Mouse (Mus musculus) hindbrain, embryonic 13.5 days (tissue): ENCODE measurements around the gene Itpr2. TPM values are rescaled to one million over a fixed set of nuclear protein-coding genes. Genes with fewer than 3 reads are reported as not detected.

ENCODE experiments used
- ATAC-seq: fragments of 200-750 bp; cut with Nextera tagmentation; 2 replicates; pipeline ENCODE4 v1.8.0; 2017; ENCODE audit warnings: moderate TSS enrichment; ENCODE audit not compliant: low FRiP score
- H3K27ac ChIP-seq: fragments of 300-500 bp; sonication (generic); 2 replicates; pipeline ENCODE4 v1.5.1; 2015; ENCODE audit warnings: inconsistent platforms, mild to moderate bottlenecking, moderate library complexity
- H3K27me3 ChIP-seq: fragments of 300-500 bp; sonication (generic); 2 replicates; pipeline ENCODE4 v1.6.1; 2015; ENCODE audit warnings: mild to moderate bottlenecking, inconsistent platforms
- H3K36me3 ChIP-seq: fragments of 300-500 bp; sonication (generic); 2 replicates; pipeline ENCODE4 v1.6.1; 2015; ENCODE audit warnings: mild to moderate bottlenecking, inconsistent platforms
- H3K4me1 ChIP-seq: fragments of 300-500 bp; sonication (generic); replicated peaks from 2 replicates; pipeline ENCODE4 v1.6.1; 2015; ENCODE audit warnings: inconsistent platforms
- H3K4me2 ChIP-seq: fragments of 300-500 bp; sonication (generic); 2 replicates; pipeline ENCODE4 v1.6.1; 2015; ENCODE audit warnings: inconsistent platforms, mild to moderate bottlenecking, moderate library complexity
- H3K4me3 ChIP-seq: fragments of 300-500 bp; sonication (generic); 2 replicates; pipeline ENCODE4 v1.5.1; 2015; ENCODE audit warnings: mild to moderate bottlenecking, inconsistent platforms
- H3K9ac ChIP-seq: fragments of 300-500 bp; sonication (generic); 2 replicates; pipeline ENCODE4 v1.6.1; 2015; ENCODE audit warnings: mild to moderate bottlenecking, inconsistent platforms
- H3K9me3 ChIP-seq: fragments of 300-500 bp; sonication (generic); 2 replicates; pipeline ENCODE4 v1.6.1; 2016; ENCODE audit warnings: inconsistent platforms
- WGBS: fragments of 180-500 bp; shearing (Covaris S2); methylation state at CpG from one replicate; pipeline ENCODE4 v1.1.7; 2015; 5-methylcytosine and 5-hydroxymethylcytosine counted together
- polyA plus RNA-seq: library from polyadenylated mRNA; unstranded; fragments of >200 nt; fragmentation: Nextera tagmentation; extraction: Ambion mirVana; gene quantifications from 2 replicates; pipeline ENCODE4 v1.2.1, GENCODE M21; 2015

Gene Itpr2
- polyA plus RNA-seq, 1 experiment from 2014 or later = 5.5 TPM

DNA sequence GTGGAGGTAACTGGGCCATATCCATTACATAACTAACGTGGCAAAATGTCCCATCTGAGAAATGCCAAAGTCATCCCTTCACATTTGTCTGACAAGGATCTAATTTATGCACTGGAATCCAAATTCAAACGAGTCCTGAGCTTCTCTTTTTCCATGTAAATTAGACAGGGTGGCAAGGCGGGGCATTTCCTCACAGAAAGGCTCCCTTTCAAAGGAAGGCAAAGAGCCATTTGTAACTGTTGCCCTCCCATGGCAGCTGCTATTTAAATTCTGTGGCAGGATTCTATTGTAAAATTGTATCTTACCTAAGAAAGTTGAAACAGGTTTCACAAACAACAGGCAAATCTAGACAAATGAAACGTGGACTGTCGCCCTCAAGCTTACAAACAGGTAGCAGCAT, 43.6 kb downstream of the Itpr2 start:
- no peak for ATAC-seq
- H3K4me3 ChIP-seq = no peak overlapping the region
- H3K4me1 ChIP-seq = peaks cover 8% of the 10 kb centered on the region
- no peak overlapping the region for H3K9ac ChIP-seq
- 24% methylated on average over 5 of the region's 5 CpGs for WGBS
- no peaks in the 10 kb centered on the region for H3K36me3 ChIP-seq
- H3K4me2 ChIP-seq = no peak overlapping the region
- no peak overlapping the region for H3K27ac ChIP-seq
- H3K9me3 ChIP-seq = no peaks in the 10 kb centered on the region
- no peaks in the 10 kb centered on the region for H3K27me3 ChIP-seq

DNA sequence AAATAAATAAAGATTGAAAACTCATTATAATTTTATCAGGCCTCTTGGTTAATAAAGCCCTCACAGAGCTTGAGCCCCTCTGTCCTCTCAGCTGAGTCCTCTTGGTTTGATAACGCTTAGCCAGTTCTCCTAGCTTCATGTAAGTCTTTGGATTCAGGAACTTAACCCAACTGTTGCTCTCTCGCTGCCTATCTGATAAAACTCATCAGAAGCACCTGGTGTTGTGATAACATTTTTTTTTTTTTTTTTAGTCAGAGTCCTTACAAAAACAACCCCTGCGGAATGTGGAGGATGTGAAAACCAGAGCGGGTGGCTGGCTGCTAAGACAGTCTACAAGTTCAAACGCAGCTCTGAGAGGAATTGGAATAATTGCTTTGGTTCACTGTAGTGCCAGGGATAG, 45.3 kb downstream of the Itpr2 start:
- Histone ChIP-seq H3K27ac (no peak overlapping the region), H3K4me2 (no peak overlapping the region), H3K9me3 (no peaks in the 10 kb centered on the region), H3K4me1 (peaks cover 8% of the 10 kb centered on the region), H3K9ac (no peak overlapping the region), H3K36me3 (no peaks in the 10 kb centered on the region), H3K27me3 (no peaks in the 10 kb centered on the region), H3K4me3 (no peak overlapping the region)
- 94% methylated on average over 5 of the region's 5 CpGs for WGBS
- ATAC-seq = no peak

DNA sequence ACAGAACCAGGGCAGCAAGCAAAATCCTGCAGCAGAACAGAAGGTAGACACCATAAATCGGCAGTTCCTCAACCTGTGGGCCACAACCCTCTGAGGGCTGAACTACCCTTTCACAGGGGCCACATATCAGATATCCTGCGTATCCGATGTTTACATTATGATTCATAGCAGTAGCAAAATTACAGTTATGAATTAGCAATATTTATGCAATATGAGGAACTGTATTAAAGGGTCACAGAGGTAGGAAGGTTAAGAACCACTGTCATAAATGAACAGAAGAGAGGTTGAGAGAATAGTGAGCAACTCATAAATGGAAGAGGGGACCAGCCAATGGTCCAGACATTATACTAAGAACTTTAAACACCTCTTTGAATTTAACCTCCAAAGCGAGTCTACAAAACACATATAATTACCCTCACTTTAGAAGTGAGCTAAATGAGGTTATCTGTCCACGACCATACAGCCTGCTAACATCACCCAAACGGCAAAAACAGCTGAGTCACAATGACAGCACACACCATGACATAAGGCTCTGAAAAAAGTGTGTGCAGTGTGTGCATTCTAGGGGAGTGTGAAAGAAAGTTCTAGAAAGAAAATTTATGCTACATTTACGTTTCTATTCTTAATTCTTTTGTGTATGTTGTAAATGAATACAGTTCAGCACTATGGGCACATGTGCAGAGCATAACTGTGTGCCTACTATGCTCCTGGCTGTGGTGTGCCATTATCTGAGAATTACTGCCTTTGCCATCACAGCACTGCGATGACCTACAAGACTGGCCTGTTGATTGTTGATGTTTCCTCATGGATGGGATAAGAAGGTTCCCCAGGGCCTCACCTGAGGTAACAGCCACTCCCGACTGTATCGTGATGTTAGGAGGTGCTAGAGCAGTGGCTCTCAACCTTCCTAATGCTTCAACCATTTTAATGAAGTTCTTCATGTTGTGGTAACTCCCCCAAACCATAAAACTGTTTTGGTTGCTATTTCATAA, 47.2 kb downstream of the Itpr2 start:
- no peak overlapping the region for H3K4me2 ChIP-seq
- H3K27me3 ChIP-seq = no peaks in the 10 kb centered on the region
- no peak overlapping the region for H3K9ac ChIP-seq
- H3K4me3 ChIP-seq = no peak overlapping the region
- H3K4me1 ChIP-seq = peaks cover 8% of the 10 kb centered on the region
- no peaks in the 10 kb centered on the region for H3K9me3 ChIP-seq
- H3K27ac ChIP-seq = no peak overlapping the region
- WGBS = 89% methylated on average over 10 of the region's 10 CpGs
- H3K36me3 ChIP-seq = no peaks in the 10 kb centered on the region
- ATAC-seq = no peak

DNA sequence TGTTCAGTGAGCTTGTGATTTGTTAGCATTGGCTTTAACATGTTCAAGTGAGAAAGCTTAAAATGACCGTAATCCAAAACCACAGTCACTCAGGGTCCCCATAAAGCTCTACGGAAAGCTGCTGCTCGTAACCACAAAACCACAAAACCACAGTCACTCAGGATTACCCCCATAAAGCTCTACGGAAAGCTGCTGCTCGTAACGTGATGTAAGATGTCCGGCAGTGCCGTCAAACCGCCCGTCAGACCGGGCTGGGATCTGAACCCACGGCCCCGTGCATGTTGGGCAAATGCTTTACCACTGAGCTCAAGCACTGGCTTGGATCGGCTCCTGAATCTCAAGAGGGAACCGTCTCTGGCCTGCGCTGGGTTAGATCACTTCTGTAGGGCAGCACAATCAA, 49.5 kb downstream of the Itpr2 start:
- H3K4me3 ChIP-seq = no peak overlapping the region
- 93% methylated on average over 16 of the region's 16 CpGs for WGBS
- no peak overlapping the region for H3K4me2 ChIP-seq
- H3K27me3 ChIP-seq = no peaks in the 10 kb centered on the region
- no peak overlapping the region for H3K27ac ChIP-seq
- ATAC-seq = no peak
- H3K4me1 ChIP-seq = no peaks in the 10 kb centered on the region
- no peaks in the 10 kb centered on the region for H3K9me3 ChIP-seq
- H3K9ac ChIP-seq = no peak overlapping the region
- no peaks in the 10 kb centered on the region for H3K36me3 ChIP-seq

DNA sequence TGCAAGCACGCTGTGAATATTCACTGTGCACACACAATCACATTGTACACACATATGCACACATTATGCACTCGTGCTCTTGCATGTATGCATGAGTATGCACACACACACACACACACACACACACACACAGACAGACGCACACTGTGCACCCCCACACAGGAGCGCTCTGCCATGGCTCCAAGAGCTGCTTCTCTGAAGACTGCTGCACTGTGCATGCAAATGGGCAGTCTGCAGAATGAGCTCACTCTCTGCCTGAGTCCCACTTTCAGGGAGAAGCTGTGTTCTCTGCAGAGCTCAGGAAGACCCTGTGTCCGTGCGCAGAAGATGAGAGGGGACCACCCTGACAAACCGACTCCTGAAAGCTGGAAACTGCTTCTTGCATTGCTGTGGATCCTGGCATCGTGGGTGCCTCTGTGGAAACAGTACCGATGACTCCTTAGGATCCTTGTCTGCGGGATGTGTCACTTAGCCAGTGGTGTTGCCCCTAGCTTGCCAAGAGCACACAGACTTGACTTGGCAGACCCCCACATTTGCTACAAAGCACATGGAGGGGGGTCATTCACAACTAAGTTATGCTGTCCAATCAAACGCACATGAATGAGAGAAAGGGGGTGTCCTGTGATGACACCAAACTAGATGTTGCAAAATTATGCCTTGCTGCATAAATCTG, 55.9 kb downstream of the Itpr2 start:
- ATAC-seq = no peak
- H3K36me3 ChIP-seq = no peaks in the 10 kb centered on the region
- H3K4me3 ChIP-seq = no peak overlapping the region
- 85% methylated on average over 11 of the region's 11 CpGs for WGBS
- H3K9ac ChIP-seq = no peak overlapping the region
- H3K4me2 ChIP-seq = no peak overlapping the region
- H3K4me1 ChIP-seq = 0 out of 2 replicates have a peak, but pooled peaks cover 2% of the 10 kb centered on the region
- H3K27ac ChIP-seq = no peak overlapping the region
- H3K27me3 ChIP-seq = no peaks in the 10 kb centered on the region
- H3K9me3 ChIP-seq = no peaks in the 10 kb centered on the region

DNA sequence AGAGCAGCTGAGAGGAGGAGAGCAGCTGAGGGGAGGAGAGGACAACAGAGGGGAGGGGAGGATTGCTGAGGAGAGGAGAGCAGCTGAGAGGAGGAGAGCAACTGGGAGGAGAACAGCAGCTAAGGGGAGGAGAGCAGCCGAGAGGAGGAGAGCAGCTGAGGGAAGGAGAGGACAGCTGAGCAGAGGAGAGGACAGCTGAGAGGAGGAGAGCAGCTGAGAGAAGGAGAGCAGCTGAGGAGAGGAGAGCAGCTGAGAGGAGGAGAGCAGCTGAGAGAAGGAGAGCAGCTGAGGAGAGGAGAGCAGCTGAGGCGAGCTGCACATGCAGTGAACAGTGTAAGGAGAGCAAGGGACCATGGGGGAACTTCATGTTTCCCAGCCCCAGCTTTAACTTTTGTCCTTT, 62.2 kb downstream of the Itpr2 start:
- H3K4me3 ChIP-seq = no peak overlapping the region
- ATAC-seq = no peak

DNA sequence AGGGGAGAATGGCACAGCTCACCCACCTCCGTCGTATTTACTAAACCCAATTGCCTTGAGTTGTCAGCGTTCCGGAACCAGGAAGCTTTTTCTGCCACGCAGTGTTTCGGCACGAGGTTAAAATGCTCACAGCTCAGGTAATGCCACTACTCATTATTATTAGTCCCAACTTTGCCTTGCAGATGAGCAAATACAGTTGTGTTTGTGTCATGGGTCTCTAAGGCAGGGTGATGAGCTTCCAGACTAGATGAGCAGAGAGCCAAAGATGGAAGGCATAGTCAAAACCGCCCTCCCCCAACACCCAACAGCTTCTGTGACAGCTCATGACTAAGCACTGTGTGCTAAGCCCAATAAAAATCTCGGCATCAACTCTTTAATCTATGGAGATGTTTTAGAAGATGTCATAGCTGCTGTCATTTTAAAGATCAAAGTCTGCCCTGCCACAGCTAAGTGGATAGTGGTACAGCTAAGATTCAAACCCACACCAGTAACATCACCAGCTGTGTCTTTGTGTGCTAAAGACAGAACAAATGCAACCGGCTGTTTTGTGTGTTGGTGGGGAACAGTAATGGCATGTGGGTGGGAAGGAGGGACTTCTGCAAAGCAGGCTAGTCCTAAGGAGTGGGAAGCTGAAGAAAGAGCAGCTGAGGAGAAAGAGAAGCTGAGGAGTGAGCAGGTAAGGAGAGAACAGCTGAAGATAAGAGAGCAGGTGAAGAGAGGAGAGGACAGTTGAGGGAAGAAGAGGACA, 62.8 kb downstream of the Itpr2 start:
- Histone ChIP-seq H3K27me3 (no peaks in the 10 kb centered on the region), H3K4me3 (no peak overlapping the region), H3K9me3 (no peaks in the 10 kb centered on the region), H3K4me1 (peaks cover 12% of the 10 kb centered on the region), H3K4me2 (no peak overlapping the region), H3K9ac (no peak overlapping the region), H3K27ac (no peak overlapping the region), H3K36me3 (no peaks in the 10 kb centered on the region)
- WGBS = 77% methylated on average over 10 of the region's 10 CpGs
- no peak for ATAC-seq

More for the DNA sequence above, 62.2 kb downstream of the Itpr2 start:
- Histone ChIP-seq H3K9me3 (no peaks in the 10 kb centered on the region), H3K27me3 (no peaks in the 10 kb centered on the region), H3K27ac (no peak overlapping the region), H3K4me2 (no peak overlapping the region), H3K4me1 (peaks cover 12% of the 10 kb centered on the region), H3K9ac (no peak overlapping the region), H3K36me3 (no peaks in the 10 kb centered on the region)
- WGBS = 61% methylated on average over 2 of the region's 2 CpGs

DNA sequence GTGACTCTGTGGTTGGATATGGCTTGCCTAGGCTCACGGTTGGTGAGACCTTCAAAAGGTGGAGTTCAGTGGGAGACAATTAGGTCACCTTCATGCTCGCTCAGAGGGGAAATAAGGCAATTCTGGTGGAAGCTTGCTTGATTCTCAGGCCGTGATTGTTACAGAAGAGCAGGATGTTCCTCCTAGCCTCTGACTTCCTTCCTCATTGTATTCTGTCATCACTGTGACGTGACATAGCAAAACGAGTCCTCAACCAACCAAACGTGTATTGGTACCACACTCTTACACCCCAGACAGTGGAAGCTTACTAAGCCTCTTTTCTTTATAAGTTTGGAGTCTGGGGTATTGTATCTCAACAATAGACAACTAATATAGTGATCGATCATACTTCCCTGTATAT, 64.0 kb downstream of the Itpr2 start:
- Histone ChIP-seq H3K4me1 (peaks cover 12% of the 10 kb centered on the region), H3K4me2 (no peak overlapping the region), H3K9ac (no peak overlapping the region), H3K36me3 (no peaks in the 10 kb centered on the region), H3K27me3 (no peaks in the 10 kb centered on the region), H3K27ac (no peak overlapping the region), H3K4me3 (no peak overlapping the region), H3K9me3 (no peaks in the 10 kb centered on the region)
- no peak for ATAC-seq
- 93% methylated on average over 7 of the region's 7 CpGs for WGBS

DNA sequence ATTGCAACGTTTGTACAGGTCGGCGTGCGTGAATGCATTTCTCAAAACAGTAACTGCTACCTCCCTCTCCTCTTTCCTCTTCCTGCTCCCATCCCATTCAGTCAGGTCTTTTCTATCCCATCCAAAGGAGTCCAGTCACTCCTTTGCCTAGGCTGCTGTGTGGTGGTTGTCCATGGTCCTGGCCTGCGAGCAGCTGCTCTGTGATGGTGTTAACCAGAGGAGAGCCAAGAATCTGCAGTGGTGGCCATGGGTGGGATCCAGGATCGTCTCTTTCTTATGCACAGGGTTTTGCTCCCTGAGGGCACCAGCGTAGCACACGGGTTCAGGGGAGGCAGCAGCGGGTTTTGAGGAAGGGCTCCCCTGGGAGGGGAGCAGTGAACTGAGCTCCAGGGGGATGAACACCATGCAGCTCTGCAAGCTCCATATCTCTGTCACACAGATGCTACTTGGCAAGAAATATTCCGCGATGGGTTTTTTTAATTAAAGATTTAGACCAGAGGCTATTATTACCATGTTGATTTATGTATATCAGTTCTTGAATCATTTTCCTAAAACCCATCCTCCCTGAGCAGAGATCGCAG, 65.0 kb downstream of the Itpr2 start:
- ATAC-seq = peak; percentile 66; the same call in 1 of the 2 replicates
- H3K9me3 ChIP-seq = no peaks in the 10 kb centered on the region
- WGBS = 52% methylated on average over 12 of the region's 12 CpGs

DNA sequence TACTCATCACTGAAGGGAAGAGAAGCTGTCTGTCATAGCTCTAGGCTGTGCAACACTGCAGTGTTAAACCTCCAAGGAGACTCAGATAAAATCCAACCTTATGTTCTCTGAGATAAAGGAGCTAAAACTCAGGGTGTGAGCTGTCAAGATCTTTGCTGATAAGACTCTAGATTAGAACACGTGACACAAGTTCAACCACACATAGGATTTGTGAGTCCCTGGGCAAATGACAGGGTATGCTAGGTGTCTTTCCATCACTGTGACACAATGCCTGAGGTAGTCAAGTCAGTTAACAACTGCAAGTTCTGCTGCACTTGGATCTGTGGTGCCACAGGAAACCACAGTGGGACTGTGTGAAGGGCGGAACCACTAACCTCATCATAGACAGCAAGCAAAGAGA, 67.8 kb downstream of the Itpr2 start:
- ATAC-seq = no peak
- no peak overlapping the region for H3K4me2 ChIP-seq
- no peaks in the 10 kb centered on the region for H3K9me3 ChIP-seq
- peaks cover 12% of the 10 kb centered on the region for H3K4me1 ChIP-seq
- no peak overlapping the region for H3K4me3 ChIP-seq
- WGBS = 95% methylated on average over 2 of the region's 2 CpGs
- no peaks in the 10 kb centered on the region for H3K36me3 ChIP-seq
- H3K9ac ChIP-seq = no peak overlapping the region
- H3K27ac ChIP-seq = no peak overlapping the region
- H3K27me3 ChIP-seq = no peaks in the 10 kb centered on the region

More for the DNA sequence above, 65.0 kb downstream of the Itpr2 start:
- Histone ChIP-seq H3K4me1 (peaks cover 12% of the 10 kb centered on the region), H3K4me2 (no peak overlapping the region), H3K27ac (peak overlapping the region; percentile 62), H3K36me3 (no peaks in the 10 kb centered on the region), H3K4me3 (no peak overlapping the region), H3K9ac (no peak overlapping the region), H3K27me3 (no peaks in the 10 kb centered on the region)

DNA sequence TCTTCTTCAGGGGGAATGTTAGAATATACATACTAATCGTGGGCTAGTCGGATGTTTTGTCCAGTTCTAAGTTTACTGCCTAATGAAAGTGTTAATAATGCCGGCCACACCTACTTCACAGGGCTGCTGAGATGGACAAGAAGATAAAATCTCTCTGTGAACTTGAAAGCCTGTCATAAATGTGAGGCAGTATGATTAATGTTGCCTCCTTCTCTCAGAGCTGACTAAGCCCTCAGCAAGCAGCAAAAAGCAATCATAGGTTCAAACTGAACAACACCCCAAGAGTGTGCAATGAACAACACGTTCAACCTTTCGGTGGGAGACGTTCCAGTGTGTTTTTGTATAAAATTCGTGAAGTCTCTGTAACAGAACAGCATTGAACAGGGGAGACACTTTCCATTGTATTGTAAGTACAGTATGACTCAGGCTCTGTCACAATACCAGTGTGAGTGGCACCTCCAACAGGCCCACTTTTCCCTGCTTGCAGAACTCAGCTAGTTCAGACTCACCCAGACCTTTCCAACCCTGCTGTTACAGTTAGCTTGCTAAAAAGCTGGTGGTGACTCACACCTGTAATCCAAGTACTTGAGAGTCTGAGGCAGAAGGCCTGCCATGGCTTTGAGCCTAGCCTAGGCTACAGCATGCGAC, 69.7 kb downstream of the Itpr2 start:
- Histone ChIP-seq H3K9me3 (no peaks in the 10 kb centered on the region), H3K27me3 (no peaks in the 10 kb centered on the region), H3K4me2 (no peak overlapping the region), H3K36me3 (no peaks in the 10 kb centered on the region), H3K4me3 (no peak overlapping the region), H3K4me1 (peaks cover 5% of the 10 kb centered on the region; the same call in 1 of the 2 replicates), H3K9ac (no peak overlapping the region), H3K27ac (no peak overlapping the region)
- ATAC-seq = no peak
- WGBS = 80% methylated on average over 8 of the region's 8 CpGs
